ENCODE assay signal across 24 mouse cellular contexts in genomic region chr1:185579824-185580223, GRCm38 (mm10).
"Had no signal": no experiment of that assay in that cellular context is flagged by ENCODE, and none has a peak within 500 bp of the region (broad histone marks: within the 10 kb centered on the region; RNA-seq: fewer than 3 reads in every experiment).

No protein-coding gene starts in this region.

- DNase-seq: gastrocnemius, adult 2 months; gastrocnemius, postnatal 10 days; gastrocnemius, postnatal 25 days; heart, adult 18-20 months; heart, postnatal 10 days; heart, postnatal 4 days; kidney, adult 18-20 months; kidney, adult 8-10 months; kidney, postnatal 10 days; kidney, postnatal 25 days; kidney, postnatal 4 days; liver had no signal

- H3K9ac ChIP-seq: heart, embryonic 12.5 days; hindbrain, embryonic 12.5 days; hindbrain, embryonic 14.5 days; intestine, embryonic 15.5 days; limb, embryonic 13.5 days had no signal

- H3K27me3 ChIP-seq: heart, embryonic 12.5 days; hindbrain, embryonic 12.5 days; intestine, embryonic 15.5 days; limb, embryonic 13.5 days had no signal

- H3K27ac ChIP-seq: gastrocnemius, adult 2 months; heart, embryonic 10.5 days; hindbrain, embryonic 10.5 days; hindbrain, embryonic 12.5 days; hindbrain, embryonic 14.5 days; intestine, embryonic 15.5 days; layer of hippocampus, adult 2 months; left cerebral cortex, adult 2 months; limb, embryonic 13.5 days had no signal

- H3K4me2 ChIP-seq: heart, embryonic 12.5 days; hindbrain, embryonic 12.5 days; hindbrain, embryonic 14.5 days; intestine, embryonic 15.5 days; limb, embryonic 13.5 days had no signal

- H3K4me3 ChIP-seq: gastrocnemius, adult 2 months; heart, embryonic 10.5 days; heart, embryonic 12.5 days; hindbrain, embryonic 10.5 days; hindbrain, embryonic 12.5 days; intestine, embryonic 15.5 days; layer of hippocampus, adult 2 months; left cerebral cortex, adult 2 months; limb, embryonic 13.5 days had no signal

- H3K4me1 ChIP-seq: hindbrain, embryonic 10.5 days; hindbrain, embryonic 12.5 days; intestine, embryonic 15.5 days; limb, embryonic 13.5 days had no signal

- ATAC-seq: hindbrain, embryonic 16.5 days; inflammation-experienced regulatory T-cells, adult 6 months; intestine, embryonic 15.5 days; intestine, postnatal 0 days had no signal

- H3K36me3 ChIP-seq: heart, embryonic 10.5 days; heart, embryonic 12.5 days; hindbrain, embryonic 10.5 days; hindbrain, embryonic 12.5 days; intestine, embryonic 15.5 days; limb, embryonic 13.5 days had no signal

- H3K9me3 ChIP-seq: heart, embryonic 10.5 days; heart, embryonic 12.5 days; hindbrain, embryonic 12.5 days; intestine, embryonic 15.5 days; limb, embryonic 13.5 days had no signal
